Mouse (Mus musculus): Measurements from ENCODE around the gene Spta1.

Spta1 gene

GRCm38 (mm10) chr1:174251961-174252360, 79.4 kb downstream of the Spta1 start, which contains the start of gene Olfr419:
Gene Olfr419, minus strand, starts transcription at chr1:174252061.
- DNase-seq (ENCODE audit: low read depth, low spot score) = no peak

GRCm38 (mm10) chr1:174267816-174268215, 95.2 kb downstream of the Spta1 start:
- DNase-seq (ENCODE audit: low read depth, low spot score) = no peak

- no peak for DNase-seq (ENCODE audit: low read depth, low spot score)
Measured at GRCm38 (mm10) chr1:174269162-174269561, 96.6 kb downstream of the Spta1 start.

- no peak for DNase-seq (ENCODE audit: low read depth, low spot score)
Measured at GRCm38 (mm10) chr1:174270643-174271042, 98.1 kb downstream of the Spta1 start.
